Mouse (Mus musculus): ENCODE data around the gene Tmigd3. TPM values are rescaled to one million over a fixed set of nuclear protein-coding genes. Genes with fewer than 3 reads are reported as not detected.

Tmigd3 gene
- polyA plus RNA-seq, 1 experiment from 2014 or later = 0.43 TPM

DNA sequence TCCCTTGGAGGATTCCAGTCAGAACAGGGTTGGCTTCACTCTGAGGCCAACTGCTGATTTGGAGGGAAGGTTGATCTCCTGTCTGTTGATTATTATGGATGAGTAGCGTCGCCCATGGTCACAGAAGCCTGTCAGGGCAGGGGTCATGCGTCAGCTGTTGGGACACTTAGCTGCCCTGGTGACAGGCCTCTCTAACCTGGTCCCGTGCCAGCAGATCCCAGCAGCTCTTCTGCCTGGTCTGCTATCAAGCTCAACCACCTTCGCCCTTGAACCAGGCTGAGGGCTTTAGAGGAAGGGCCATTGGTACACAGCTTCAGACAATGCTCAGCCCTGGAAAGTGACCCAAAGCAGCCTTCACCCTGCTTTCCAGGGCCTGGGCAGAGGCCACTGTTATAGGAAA lies 5.3 kb downstream of the Tmigd3 start:
- Histone ChIP-seq H3K27me3 (no peaks in the 10 kb centered on the region), H3K36me3 (no peaks in the 10 kb centered on the region), H3K9me3 (no peaks in the 10 kb centered on the region), H3K27ac (no peak overlapping the region), H3K4me2 (no peak overlapping the region), H3K9ac (replicated peaks) (no peak overlapping the region), H3K4me3 (replicated peaks) (no peak overlapping the region), H3K4me1 (replicated peaks) (peaks cover 4% of the 10 kb centered on the region; the same call in 1 of the 2 replicates)
- 77% methylated on average over 5 of the region's 5 CpGs for WGBS
- ATAC-seq (ENCODE audit: insufficient number of reproducible peaks, insufficient read depth, low FRiP score, low TSS enrichment, low read depth) = no peak

- Histone ChIP-seq H3K9me3 (no peaks in the 10 kb centered on the region), H3K4me2 (no peak overlapping the region), H3K27ac (no peak overlapping the region), H3K9ac (replicated peaks) (no peak overlapping the region), H3K36me3 (no peaks in the 10 kb centered on the region), H3K4me3 (replicated peaks) (no peak overlapping the region), H3K27me3 (no peaks in the 10 kb centered on the region), H3K4me1 (replicated peaks) (peaks cover 1% of the 10 kb centered on the region; the same call in 1 of the 2 replicates)
- 88% methylated on average over 6 of the region's 6 CpGs for WGBS
- no peak for ATAC-seq (ENCODE audit: insufficient number of reproducible peaks, insufficient read depth, low FRiP score, low TSS enrichment, low read depth)
Measured at GRCm38 (mm10) chr3:105877252-105877803, 6.6 kb downstream of the Tmigd3 start.

GRCm38 (mm10) chr3:105877919-105878318 lies 7.2 kb downstream of the Tmigd3 start:
- no peaks in the 10 kb centered on the region for H3K9me3 ChIP-seq
- H3K36me3 ChIP-seq = no peaks in the 10 kb centered on the region
- H3K4me2 ChIP-seq = no peak overlapping the region
- H3K9ac ChIP-seq (replicated peaks) = no peak overlapping the region
- no peak overlapping the region for H3K4me3 ChIP-seq (replicated peaks)
- no peaks in the 10 kb centered on the region for H3K4me1 ChIP-seq (replicated peaks)
- 88% methylated on average over 2 of the region's 2 CpGs for WGBS
- no peaks in the 10 kb centered on the region for H3K27me3 ChIP-seq
- H3K27ac ChIP-seq = no peak overlapping the region
- no peak for ATAC-seq (ENCODE audit: insufficient number of reproducible peaks, insufficient read depth, low FRiP score, low TSS enrichment, low read depth)

- no peak for ATAC-seq (ENCODE audit: insufficient number of reproducible peaks, insufficient read depth, low FRiP score, low TSS enrichment, low read depth)
- WGBS = 81% methylated on average over 8 of the region's 8 CpGs
- no peak overlapping the region for H3K27ac ChIP-seq
- H3K4me2 ChIP-seq = no peak overlapping the region
- no peaks in the 10 kb centered on the region for H3K9me3 ChIP-seq
- no peaks in the 10 kb centered on the region for H3K36me3 ChIP-seq
- no peak overlapping the region for H3K4me3 ChIP-seq (replicated peaks)
- H3K9ac ChIP-seq (replicated peaks) = no peak overlapping the region
- no peaks in the 10 kb centered on the region for H3K4me1 ChIP-seq (replicated peaks)
- H3K27me3 ChIP-seq = no peaks in the 10 kb centered on the region
Measured at GRCm38 (mm10) chr3:105878751-105879150, 8.0 kb downstream of the Tmigd3 start.

DNA sequence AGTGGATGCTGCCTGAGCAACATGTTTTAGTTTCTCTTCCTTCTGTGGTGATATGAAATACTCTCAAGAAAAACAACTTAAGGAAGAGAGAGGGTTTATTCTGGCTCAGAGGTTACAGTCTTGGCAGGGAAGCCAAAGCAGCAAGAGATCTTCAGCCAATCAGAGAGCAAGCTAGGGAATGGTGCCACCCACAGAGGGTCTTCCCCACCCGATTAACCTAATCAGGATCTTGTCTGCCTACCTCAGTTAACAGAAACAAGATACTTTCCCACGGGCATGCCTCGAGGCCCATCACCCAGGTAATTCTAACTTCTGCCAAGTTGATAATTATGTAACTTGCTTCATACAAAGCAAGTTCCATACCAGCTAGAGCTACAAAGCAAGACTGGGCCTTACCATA lies 9.7 kb downstream of the Tmigd3 start:
- Histone ChIP-seq H3K4me1 (replicated peaks) (no peaks in the 10 kb centered on the region), H3K9me3 (no peaks in the 10 kb centered on the region), H3K36me3 (no peaks in the 10 kb centered on the region), H3K4me2 (no peak overlapping the region), H3K27ac (no peak overlapping the region), H3K4me3 (replicated peaks) (no peak overlapping the region), H3K27me3 (no peaks in the 10 kb centered on the region), H3K9ac (replicated peaks) (no peak overlapping the region)
- 56% methylated on average over 3 of the region's 3 CpGs for WGBS
- ATAC-seq (ENCODE audit: insufficient number of reproducible peaks, insufficient read depth, low FRiP score, low TSS enrichment, low read depth) = no peak

DNA sequence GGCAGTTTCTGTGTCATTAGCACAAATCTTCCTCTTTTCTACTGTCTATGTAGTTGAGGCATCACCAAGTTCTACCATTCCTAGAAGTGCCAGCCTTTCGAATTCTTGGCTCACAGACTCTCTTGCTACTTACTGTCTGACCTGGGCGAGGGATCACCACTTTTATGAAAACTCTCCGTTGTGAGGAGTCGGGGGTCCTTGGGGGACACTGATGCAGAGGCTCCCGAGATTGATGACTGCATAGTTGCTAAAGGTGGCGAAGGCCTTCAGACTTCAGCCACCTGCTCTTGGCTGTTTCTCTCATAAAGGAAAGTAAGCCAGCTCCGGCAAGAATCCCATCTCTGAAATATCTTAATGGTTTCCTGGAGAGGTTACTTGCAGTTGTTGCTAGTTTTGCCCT lies 11.4 kb downstream of the Tmigd3 start:
- no peaks in the 10 kb centered on the region for H3K36me3 ChIP-seq
- H3K4me2 ChIP-seq = no peak overlapping the region
- WGBS = 85% methylated on average over 7 of the region's 7 CpGs
- H3K4me1 ChIP-seq (replicated peaks) = no peaks in the 10 kb centered on the region
- H3K27ac ChIP-seq = no peak overlapping the region
- no peak overlapping the region for H3K4me3 ChIP-seq (replicated peaks)
- H3K9ac ChIP-seq (replicated peaks) = no peak overlapping the region
- no peaks in the 10 kb centered on the region for H3K27me3 ChIP-seq
- ATAC-seq (ENCODE audit: insufficient number of reproducible peaks, insufficient read depth, low FRiP score, low TSS enrichment, low read depth) = no peak
- peaks cover 3% of the 10 kb centered on the region; the same call in 1 of the 2 replicates for H3K9me3 ChIP-seq

GRCm38 (mm10) chr3:105883111-105883510 lies 12.4 kb downstream of the Tmigd3 start:
- Histone ChIP-seq H3K27ac (no peak overlapping the region), H3K9me3 (peaks cover 3% of the 10 kb centered on the region; the same call in 1 of the 2 replicates), H3K27me3 (no peaks in the 10 kb centered on the region), H3K36me3 (no peaks in the 10 kb centered on the region), H3K4me1 (replicated peaks) (no peaks in the 10 kb centered on the region), H3K9ac (replicated peaks) (no peak overlapping the region), H3K4me3 (replicated peaks) (no peak overlapping the region), H3K4me2 (no peak overlapping the region)
- ATAC-seq (ENCODE audit: insufficient number of reproducible peaks, insufficient read depth, low FRiP score, low TSS enrichment, low read depth) = no peak
- 84% methylated on average over 2 of the region's 2 CpGs for WGBS

DNA sequence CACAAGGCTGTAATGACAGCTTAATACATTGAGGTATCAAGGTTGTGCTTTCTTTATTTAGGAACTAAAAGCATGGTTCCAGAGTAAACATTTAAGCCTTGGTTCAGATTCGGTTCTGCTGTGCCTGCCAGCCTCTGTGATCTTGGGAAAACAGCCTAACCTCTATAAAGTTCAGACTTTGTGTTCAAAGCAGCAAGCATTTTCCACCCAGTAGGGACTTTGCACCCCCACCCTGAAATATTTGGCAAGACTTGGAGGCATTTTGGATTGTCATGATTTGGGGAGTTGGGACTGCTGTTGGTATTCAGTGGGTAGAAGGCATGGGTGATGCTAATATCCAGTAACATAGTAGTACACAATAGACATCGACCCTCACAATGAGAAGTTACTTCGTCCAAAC lies 18.3 kb downstream of the Tmigd3 start:
- no peak for ATAC-seq (ENCODE audit: insufficient number of reproducible peaks, insufficient read depth, low FRiP score, low TSS enrichment, low read depth)
- 77% methylated on average over 3 of the region's 3 CpGs for WGBS
- Histone ChIP-seq H3K9ac (replicated peaks) (no peak overlapping the region), H3K4me3 (replicated peaks) (no peak overlapping the region), H3K36me3 (no peaks in the 10 kb centered on the region), H3K27me3 (no peaks in the 10 kb centered on the region), H3K27ac (no peak overlapping the region), H3K4me1 (replicated peaks) (peaks cover 25% of the 10 kb centered on the region), H3K4me2 (no peak overlapping the region), H3K9me3 (peaks cover 3% of the 10 kb centered on the region; the same call in 1 of the 2 replicates)

DNA sequence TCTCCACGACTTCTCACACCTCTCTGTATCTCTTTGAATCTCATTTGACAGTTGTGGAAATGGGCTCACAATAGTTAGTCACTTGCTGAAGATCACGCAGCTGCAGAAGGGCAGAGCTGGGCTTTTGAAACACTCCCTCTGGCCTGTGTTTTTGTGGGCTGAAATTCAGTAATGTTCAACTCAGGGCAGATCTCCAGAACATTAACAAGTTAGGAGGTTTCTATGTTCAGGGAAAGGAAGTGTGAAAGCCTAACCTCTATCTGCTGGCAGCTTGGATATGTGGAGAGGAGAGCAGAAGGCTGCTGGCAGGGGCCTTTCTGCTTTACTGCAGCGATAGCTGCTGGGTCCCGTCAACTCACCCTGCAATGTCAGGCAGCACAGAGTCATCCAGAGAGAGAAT lies 19.5 kb downstream of the Tmigd3 start:
- ATAC-seq (ENCODE audit: insufficient number of reproducible peaks, insufficient read depth, low FRiP score, low TSS enrichment, low read depth) = no peak
- H3K27ac ChIP-seq = no peak overlapping the region
- 73% methylated on average over 4 of the region's 4 CpGs for WGBS

DNA sequence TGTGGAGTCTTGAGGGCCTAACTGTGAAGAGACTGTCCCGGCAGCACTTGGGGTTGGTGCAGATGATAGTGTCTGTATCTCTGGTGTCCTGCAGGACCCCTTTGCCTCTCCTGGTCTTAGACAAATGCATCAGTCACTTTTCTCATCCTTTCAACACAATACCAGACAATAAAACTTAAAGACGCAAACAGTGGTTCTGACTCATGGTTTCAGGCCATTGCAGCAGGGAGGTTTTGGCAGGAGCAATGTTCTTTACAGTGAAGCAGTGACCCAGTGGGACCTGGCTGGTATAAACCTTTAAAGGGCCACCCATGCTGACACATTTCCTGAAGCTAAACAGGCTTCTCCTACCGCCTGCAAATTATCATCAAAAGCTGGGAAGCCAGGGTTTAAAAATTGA lies 20.4 kb downstream of the Tmigd3 start:
- H3K36me3 ChIP-seq = no peaks in the 10 kb centered on the region

More for the DNA sequence above, 19.5 kb downstream of the Tmigd3 start:
- H3K9me3 ChIP-seq = peaks cover 3% of the 10 kb centered on the region; the same call in 1 of the 2 replicates
- H3K4me1 ChIP-seq (replicated peaks) = peaks cover 33% of the 10 kb centered on the region
- no peak overlapping the region for H3K9ac ChIP-seq (replicated peaks)
- H3K4me2 ChIP-seq = no peak overlapping the region
- no peaks in the 10 kb centered on the region for H3K36me3 ChIP-seq
- H3K4me3 ChIP-seq (replicated peaks) = no peak overlapping the region
- no peaks in the 10 kb centered on the region for H3K27me3 ChIP-seq

GRCm38 (mm10) chr3:105891760-105892571 lies 21.3 kb downstream of the Tmigd3 start:
- 82% methylated on average over 10 of the region's 10 CpGs for WGBS
- Histone ChIP-seq H3K9ac (replicated peaks) (no peak overlapping the region), H3K27ac (no peak overlapping the region), H3K27me3 (no peaks in the 10 kb centered on the region), H3K9me3 (no peaks in the 10 kb centered on the region), H3K36me3 (no peaks in the 10 kb centered on the region), H3K4me1 (replicated peaks) (peaks cover 33% of the 10 kb centered on the region), H3K4me3 (replicated peaks) (no peak overlapping the region), H3K4me2 (no peak overlapping the region)
- ATAC-seq (ENCODE audit: insufficient number of reproducible peaks, insufficient read depth, low FRiP score, low TSS enrichment, low read depth) = no peak

More for the DNA sequence above, 20.4 kb downstream of the Tmigd3 start:
- WGBS = 65% methylated on average over 3 of the region's 3 CpGs
- H3K4me2 ChIP-seq = no peak overlapping the region
- H3K9me3 ChIP-seq = peaks cover 3% of the 10 kb centered on the region; the same call in 1 of the 2 replicates
- H3K4me3 ChIP-seq (replicated peaks) = no peak overlapping the region
- peaks cover 33% of the 10 kb centered on the region for H3K4me1 ChIP-seq (replicated peaks)
- H3K27me3 ChIP-seq = no peaks in the 10 kb centered on the region
- no peak overlapping the region for H3K9ac ChIP-seq (replicated peaks)
- H3K27ac ChIP-seq = no peak overlapping the region
- ATAC-seq (ENCODE audit: insufficient number of reproducible peaks, insufficient read depth, low FRiP score, low TSS enrichment, low read depth) = no peak

Data from limb, embryonic 12.5 days (tissue).